Mouse (Mus musculus): ENCODE measurements around the gene Lsm12.

GRCm38 (mm10) chr11:102184253-102184645, 847 bp downstream of the Lsm12 start:
- no peak for TF ChIP-seq POLR2A (IDR thresholded peaks at IDR 0.05; ENCODE audit: control insufficient read depth, low read depth, low read length)
- TF ChIP-seq CTCF (IDR thresholded peaks at IDR 0.05; ENCODE audit: control insufficient read depth, insufficient read depth, insufficient replicate concordance, low read depth, low read length) = no peak
